Mouse (Mus musculus) right cerebral cortex, postnatal 10 days (tissue): ENCODE results near the gene Cacna2d4.
A peak's percentile ranks its signal among the peaks of the same experiment; 100 is the strongest.
"Not testable (repeated sequence)": the region's sequence is repeated elsewhere in the genome, so short reads cannot be mapped to it uniquely, and the experiment has no call there.

Source experiments
- DNase-seq, 2 experiments: peaks; one replicate each; pipeline ENCODE4 v3.0.0; 2021; ENCODE audit warnings: low spot score in 2 of 2

The Cacna2d4 gene

GRCm38 (mm10) chr6:119341409-119341808 lies 105.1 kb downstream of the Cacna2d4 start:
- DNase-seq: peak in 1 of 2 experiments; percentile 55

DNA sequence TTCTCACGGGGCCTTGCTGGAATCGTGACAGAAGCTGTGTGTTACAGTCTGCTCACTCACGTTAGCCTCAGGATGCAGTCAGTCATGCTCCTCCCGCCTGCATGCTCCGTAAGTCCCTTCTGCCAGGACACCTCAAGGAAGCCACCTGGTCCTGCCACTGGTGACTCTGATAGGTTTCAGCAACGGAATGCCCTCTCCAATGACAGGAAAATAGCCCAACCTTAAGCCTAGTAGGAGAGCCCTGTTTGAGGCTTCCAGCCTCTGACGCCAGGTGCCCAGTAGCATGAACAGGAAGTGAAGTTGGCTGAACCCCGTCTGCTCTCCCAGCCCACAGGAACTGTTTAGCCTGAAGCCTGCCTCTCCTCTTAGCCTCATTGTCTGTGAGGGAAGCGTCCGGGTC lies 109.9 kb downstream of the Cacna2d4 start:
- DNase-seq: no peak

GRCm38 (mm10) chr6:119347813-119348212 lies 111.5 kb downstream of the Cacna2d4 start:
- DNase-seq: no peak

DNA sequence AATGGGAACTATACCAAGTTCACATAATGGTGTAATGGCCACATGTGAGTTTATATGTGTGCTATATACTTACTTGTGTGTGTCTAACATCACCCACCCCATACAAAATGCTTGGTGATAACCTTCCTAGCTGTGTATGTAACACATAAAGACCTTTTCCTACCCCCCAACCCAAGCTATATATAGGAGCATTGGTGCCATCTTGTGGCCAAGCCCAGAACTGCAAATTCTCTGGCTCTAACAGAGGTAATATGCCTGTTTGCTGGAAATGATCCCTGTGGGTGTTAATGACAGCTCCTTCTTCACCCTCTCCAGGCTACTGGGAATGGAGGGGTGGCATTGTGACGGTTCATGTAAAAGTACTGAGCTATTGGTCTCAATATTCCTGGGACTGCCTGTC lies 111.9 kb downstream of the Cacna2d4 start:
- peak; percentile 81 to 90 for DNase-seq

- DNase-seq: no peak
These were observed 114.4 kb downstream of the Cacna2d4 start for GRCm38 (mm10) chr6:119350703-119351198.

- DNase-seq: no peak
These were observed 115.3 kb downstream of the Cacna2d4 start for GRCm38 (mm10) chr6:119351656-119352055.

GRCm38 (mm10) chr6:119352501-119352900 lies 116.2 kb downstream of the Cacna2d4 start:
- DNase-seq: no peak

GRCm38 (mm10) chr6:119358020-119358571 lies 121.8 kb downstream of the Cacna2d4 start:
- no peak for DNase-seq

DNA sequence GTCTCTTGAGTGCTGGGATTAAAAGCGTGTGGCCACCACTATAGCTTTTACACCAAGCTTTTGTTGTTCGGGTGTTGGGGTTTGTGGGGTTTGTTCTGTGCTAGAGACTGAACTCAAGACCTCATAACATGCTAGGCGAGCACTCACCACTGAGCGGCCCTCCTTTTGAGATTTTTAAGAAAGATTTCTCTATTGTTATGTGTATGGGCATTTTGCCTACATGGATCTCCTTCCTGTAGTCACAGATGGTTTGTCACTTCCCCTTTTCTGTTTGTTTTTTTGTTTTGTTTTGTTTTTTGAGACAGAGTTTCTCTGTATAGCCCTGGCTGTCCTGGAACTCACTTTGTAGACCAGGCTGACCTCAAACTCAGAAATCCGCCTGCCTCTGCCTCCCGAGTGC lies 123.9 kb downstream of the Cacna2d4 start:
- DNase-seq: not testable (repeated sequence)

DNA sequence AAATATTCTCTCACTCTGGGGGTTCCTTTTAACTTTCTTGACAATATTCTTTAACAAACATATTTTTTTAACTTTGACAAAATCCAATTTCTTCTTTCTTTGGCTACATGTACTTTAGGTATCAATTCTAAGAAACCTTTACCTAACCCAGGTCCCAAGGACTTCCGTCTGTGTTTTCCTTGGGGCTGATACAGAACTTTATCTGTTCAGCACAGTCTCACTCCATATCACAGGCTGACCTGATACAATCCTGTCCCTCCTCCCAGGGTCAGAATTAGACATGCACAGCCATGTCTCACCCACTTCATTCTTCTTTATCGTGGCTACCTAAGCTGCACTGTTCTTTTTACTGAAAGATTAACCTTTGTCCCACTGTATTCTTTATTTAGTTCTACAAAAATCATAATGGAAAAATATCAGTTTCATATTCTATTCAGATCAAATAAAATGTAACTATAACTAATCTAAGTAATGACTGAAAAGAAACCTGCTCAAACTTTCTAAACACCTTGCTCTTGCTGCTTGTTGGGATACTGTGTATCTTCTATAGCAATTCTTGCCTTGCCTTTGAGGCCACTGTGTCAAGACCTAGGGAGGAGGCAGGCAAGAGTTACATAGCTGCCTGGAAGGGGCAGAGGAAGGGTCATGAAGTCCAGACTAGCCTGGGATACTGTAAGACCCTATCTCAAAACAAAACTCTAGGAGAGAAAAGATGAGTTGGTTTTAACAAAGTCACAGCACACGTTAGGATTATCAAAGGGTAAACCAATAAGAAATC lies 124.8 kb downstream of the Cacna2d4 start:
- DNase-seq: no peak

- DNase-seq: no peak
These were observed 127.3 kb downstream of the Cacna2d4 start for GRCm38 (mm10) chr6:119363593-119363992.

GRCm38 (mm10) chr6:119366800-119367199 lies 130.5 kb downstream of the Cacna2d4 start:
- not testable (repeated sequence) for DNase-seq

- DNase-seq: no peak
These were observed 131.1 kb downstream of the Cacna2d4 start for GRCm38 (mm10) chr6:119367382-119367781.

GRCm38 (mm10) chr6:119371624-119372023 lies 135.3 kb downstream of the Cacna2d4 start:
- no peak for DNase-seq

DNA sequence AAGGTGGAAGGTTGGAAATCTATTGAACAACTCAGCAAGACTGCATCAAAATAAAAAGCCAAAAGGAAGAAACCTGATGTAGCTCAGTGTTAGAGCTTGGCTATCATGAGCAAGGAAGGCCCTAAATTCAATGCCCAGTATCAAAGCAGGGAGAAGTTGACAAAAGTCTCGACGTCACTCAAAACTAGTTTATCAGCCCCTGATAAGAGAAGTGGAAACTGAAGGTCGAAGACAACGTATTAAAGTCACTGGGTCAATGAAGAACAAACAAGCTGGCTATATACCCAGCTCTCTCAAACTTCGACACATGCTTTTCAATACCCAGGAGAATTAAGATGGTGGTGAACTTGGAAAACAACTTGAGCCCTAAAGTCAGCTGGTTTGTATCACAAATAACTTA lies 135.9 kb downstream of the Cacna2d4 start:
- no peak for DNase-seq

DNA sequence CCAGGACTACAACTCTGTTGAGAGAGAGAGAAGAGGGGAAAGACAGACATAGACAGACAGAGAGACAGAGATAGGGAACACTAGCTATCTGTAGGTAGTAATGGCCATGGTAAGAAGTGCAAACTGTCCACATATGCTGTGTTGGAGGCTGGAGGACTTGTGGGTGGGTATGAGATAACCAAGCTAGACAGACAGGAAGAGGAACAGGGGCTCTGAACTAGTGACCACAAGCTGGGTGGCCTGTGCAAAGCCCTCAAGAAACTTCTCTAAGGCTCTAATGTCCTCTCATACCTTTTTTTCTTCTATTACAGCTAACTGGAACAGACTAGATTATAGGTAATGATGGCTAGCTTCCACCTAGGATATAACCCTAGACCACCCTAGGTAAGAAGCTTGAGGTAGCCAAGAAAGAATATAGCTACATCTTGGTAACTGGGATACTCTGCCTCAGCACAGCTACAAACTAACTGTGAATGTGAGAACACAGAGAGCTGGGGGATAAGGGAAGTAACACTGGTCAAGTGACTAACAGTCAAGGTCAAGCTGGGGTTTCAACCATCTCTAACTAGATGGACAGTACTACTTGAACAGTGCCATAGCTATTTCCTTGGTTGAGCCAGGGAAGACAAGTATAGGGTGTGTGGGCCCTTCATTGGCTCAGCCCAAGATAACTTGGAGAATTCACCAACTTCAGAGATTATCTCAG lies 136.8 kb downstream of the Cacna2d4 start:
- no peak for DNase-seq

DNA sequence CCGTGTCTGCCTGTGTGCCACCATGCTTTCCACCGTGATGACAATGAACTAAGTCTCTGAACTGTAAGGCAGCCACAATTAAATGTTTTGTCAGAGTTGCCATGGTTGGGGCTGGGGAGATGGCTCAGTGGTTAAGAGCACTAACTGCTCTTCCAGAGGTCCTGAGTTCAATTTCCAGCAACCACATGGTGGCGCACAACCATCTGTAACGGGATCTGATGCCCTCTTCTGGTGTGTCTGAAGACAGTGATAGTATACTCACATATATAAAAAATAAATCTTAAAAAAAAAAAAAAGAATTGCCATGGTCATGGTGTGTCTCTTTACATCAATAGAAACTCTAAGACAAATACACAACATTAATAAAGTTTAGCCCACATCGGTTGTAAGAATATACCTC lies 138.7 kb downstream of the Cacna2d4 start:
- DNase-seq: no peak

GRCm38 (mm10) chr6:119377613-119378012 lies 141.3 kb downstream of the Cacna2d4 start:
- DNase-seq: no peak

DNA sequence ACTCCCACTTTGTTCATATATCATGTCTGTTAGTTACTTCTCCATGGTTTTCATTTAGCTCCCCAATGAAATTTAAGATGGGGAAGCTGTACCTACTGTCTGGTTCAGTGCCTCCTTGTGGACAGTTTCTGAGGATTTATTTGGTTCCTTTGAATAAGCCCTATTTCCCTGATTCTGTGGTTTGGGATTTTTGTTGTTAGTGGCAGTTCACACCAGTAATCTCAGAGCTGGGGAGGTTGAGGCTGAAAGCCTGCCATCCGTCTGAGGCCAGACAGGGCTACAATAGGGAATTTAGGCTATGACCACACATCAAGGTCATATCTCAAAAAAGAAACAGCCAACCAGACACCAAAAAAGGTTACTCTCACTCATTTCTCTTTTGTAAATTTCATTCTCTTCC lies 142.3 kb downstream of the Cacna2d4 start:
- DNase-seq: no peak

DNA sequence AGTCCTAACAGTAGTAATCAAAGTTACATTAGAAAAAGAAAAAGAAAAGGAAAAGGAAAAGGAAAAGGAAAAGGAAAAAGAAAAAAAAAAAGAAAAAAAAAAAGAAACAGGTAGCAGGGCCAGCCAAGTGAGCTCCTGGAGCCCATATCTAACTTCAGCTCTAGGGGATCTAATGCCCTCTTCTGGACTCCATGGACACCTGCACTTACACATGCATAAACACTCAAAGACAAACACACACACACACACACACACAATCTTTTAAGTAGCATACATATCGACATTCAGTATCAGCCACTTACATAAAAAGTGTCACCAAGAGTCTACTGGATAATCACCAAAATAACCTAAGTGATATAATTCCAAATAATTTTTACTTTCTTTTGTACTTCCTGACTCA lies 149.3 kb downstream of the Cacna2d4 start:
- no peak for DNase-seq

DNA sequence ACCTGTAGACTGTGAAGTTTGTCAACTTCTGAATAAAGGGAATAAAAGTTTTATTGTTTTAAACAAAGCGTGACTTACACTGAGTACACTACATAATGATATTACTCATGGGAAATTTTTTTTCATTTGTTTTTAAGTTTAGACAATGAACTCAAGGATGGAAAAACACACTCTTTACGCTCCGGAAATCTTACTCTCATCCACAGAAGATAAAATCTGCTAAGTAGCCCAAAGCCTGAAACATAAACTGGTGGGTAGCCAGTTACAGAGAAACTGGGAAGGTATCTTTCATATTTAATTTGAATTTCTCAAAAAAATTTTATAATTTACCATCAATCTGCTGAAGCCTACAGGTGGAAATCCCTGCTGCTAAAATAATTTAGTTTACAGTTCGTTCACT lies 150.1 kb downstream of the Cacna2d4 start:
- DNase-seq: no peak

DNA sequence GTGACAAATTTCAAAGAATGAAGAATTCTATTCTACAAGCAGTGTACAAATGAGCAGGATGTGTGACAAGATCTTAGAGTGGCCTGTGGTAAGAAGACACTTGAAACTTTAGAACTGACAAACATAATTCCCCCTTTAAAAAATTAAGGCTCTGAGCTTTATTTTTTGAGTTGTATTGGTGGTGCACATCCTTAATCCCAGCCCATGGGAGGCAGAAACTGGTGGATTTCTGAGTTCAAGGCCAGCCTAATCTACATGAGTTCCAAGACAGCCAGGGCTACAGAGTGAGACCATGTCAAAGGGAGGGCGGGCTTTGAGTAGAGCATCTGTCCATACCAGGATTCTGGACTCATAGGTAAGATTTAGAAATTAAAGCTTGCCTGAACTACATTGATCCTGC lies 150.5 kb downstream of the Cacna2d4 start:
- DNase-seq: no peak
